Mouse (Mus musculus) hematopoietic stem cell, adult 5-6 weeks (primary cell): ENCODE data around the gene Gm21988. TPM values are rescaled to one million over a fixed set of nuclear protein-coding genes. Genes with fewer than 3 reads are reported as not detected.

Source experiments
- ATAC-seq, 2 experiments: fragments of 125-278 bp in 1 of 2; replicated peaks in 1 of 2; 2 replicates each; pipeline ENCODE4 v1.8.0; 2016 to 2017; ENCODE audit warnings: inconsistent platforms in 2 of 2, mild to moderate bottlenecking in 2 of 2, moderate number of reproducible peaks in 2 of 2, low read depth in 1 of 2, moderate TSS enrichment in 1 of 2; ENCODE audit not compliant: low FRiP score in 2 of 2, poor library complexity in 2 of 2, severe bottlenecking in 2 of 2, insufficient read depth in 1 of 2, low TSS enrichment in 1 of 2
- total RNA-seq: library from RNA; stranded (forward); fragments of 172-1452, 232-1000 nt; gene quantifications from 2 replicates; pipeline ENCODE4 v1.2.3, GENCODE M21; 2017

Gm21988 gene
- 3.7 TPM in 1 of 2 replicates, not detected in the other for total RNA-seq

DNA sequence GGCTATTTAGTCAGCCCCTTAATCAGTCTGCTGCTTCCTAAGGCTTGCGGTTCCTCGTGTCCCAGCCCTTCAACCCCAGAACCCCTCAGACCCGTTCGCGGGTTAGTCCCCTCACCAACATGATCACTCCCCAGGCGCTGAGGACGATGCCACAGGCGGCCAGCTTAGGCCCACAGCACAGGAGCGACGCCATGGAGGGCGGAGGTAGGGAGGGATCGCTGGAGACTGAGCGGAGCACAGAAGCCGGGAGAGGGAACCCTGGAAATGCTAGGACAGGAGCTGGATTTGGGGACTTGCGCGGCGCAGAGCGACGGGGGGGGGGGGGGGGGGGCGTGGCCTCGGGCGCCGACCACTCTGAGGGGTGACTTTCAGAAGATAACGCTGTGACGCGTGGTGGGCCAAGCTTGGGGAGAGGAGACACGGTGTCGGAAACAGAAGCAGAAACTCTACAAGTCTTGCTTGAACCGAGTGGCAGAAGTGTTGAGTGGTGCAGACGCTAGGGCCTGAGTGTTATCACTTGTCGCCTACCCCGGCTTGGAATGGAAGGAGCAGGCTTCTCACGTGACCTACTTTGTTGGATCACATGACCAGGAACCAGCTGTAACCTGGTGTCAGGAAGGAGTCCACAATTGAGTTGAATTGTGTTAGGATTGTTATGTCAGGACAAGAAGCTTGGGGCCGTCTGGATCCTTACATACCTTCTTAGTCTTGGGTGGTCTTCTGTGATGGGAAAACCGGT, at the start of gene Gm21988, which contains the start of gene Rnasek:
Gene Gm21988 (minus strand): TSS at position 290 of the 739 bp plus-strand sequence.
Gene Rnasek (minus strand): TSS at position 302 of the 739 bp plus-strand sequence.
- ATAC-seq, result peak; percentile 34 to 51; a peak in 3 of 4 replicates

DNA sequence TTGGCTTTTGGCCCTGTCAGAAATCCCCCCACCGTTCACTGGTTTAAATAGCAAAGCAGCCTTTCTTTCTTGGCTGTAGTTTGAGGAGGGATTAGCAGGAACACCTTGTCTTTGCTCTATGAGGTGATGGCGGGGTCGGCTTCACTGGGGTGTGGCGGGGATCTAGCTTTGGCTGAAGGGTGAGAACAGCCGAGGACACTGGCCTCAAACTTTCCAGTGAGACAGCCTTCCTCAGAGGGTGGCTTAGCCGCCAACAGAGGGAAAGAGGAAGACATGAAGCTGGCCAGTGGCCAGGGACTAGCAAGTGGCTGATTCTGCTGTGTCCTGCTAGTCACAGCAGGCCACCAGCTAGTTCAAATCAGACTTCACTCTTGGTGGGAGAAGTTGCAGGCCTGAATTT, 49.6 kb upstream of the Gm21988 start:
- peak; percentile 50 to 56; a peak in 3 of 4 replicates for ATAC-seq

DNA sequence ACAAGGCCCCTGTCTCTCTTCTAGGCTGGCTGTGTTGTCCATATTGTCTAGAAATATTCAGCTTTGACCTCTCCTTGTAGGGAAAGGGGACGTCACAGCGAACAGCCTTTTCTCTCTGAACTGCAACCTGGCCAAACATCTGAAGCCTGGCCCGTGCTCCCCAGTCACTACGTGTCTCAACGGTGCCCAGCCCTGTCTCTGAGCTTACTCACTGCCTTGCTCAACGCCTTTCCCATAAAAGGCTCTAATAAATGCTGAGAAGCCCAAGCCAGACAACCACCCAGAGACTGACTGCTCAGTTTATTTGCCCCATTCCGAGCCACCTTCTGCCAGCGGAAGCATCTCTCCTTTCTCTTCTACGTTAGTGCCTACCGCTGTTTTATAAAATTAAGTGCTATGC, 48.5 kb upstream of the Gm21988 start:
- ATAC-seq, result no peak

- ATAC-seq, result no peak
Measured at GRCm38 (mm10) chr11:70285686-70286085, 46.1 kb upstream of the Gm21988 start.

- no peak for ATAC-seq
Measured at GRCm38 (mm10) chr11:70284757-70285156, 45.1 kb upstream of the Gm21988 start.

GRCm38 (mm10) chr11:70283666-70284065, 44.0 kb upstream of the Gm21988 start:
- no peak for ATAC-seq

GRCm38 (mm10) chr11:70280441-70280840, 40.8 kb upstream of the Gm21988 start:
- peak; percentile 69 to 78; a peak in 3 of 4 replicates for ATAC-seq

GRCm38 (mm10) chr11:70278961-70279360, 39.3 kb upstream of the Gm21988 start:
- ATAC-seq, result no peak

- ATAC-seq, result no peak
Measured at GRCm38 (mm10) chr11:70271641-70272040, 32.0 kb upstream of the Gm21988 start.

DNA sequence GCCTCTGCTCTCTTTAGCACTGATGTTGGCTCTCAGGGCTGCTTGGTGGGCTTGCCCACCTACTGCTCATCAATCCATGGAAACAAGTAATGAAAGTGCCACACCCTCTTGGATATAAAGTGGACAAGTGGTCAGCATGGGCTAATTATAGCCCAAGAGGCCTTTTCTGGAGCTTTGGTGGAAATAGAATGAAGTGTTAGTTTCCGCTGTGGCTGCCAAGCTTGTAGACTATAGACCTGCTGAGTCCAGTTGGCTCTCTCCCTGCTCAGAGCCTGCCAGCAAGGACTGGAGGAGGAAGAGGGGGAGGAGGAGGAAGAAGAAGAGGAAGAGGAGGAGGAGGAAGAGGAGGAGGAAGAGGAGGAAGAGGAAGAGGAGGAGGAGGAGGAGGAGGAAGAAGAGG, 26.8 kb upstream of the Gm21988 start:
- no peak for ATAC-seq

- no peak for ATAC-seq
Measured at GRCm38 (mm10) chr11:70265819-70266218, 26.2 kb upstream of the Gm21988 start.

GRCm38 (mm10) chr11:70265252-70265651, 25.6 kb upstream of the Gm21988 start:
- ATAC-seq, result no peak

GRCm38 (mm10) chr11:70259035-70259434, 19.4 kb upstream of the Gm21988 start:
- ATAC-seq, result no peak

DNA sequence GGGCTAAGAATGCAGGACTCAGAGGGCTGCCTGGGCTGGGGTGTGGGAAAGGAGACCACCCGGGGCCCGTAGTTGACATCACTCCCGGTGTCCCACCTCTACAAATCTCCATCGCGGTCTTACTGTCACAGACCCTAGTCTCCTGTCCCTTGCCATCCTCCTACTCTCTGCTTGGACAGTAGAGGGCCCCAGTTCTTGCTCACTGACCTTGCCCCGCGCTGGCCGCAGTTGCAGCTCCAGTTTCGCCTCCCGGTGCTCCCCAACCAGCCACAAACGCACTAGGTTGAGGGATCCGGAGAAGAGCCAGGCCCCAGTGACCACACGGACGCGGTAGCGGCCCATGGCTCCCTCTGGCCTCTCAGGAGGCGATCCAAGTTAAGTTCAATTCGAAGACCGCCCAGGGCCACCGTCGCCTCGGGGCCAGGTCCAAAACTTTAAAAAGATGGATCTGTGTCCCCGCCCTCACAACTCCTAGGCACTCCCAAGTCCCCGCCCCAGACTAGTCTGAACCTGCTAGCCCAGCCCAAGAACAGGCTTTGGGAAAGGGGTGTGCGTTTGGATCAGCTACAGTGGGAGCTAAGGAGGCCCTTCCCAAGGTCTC, 15.4 kb upstream of the Gm21988 start, which contains the start of gene Alox12:
Gene Alox12 (minus strand): TSS at position 423 of the 601 bp plus-strand sequence.
- no peak; a peak in 1 of 4 replicates for ATAC-seq

- peak in 1 of 2 experiments; percentile 51; a peak in 2 of 4 replicates for ATAC-seq
Measured at GRCm38 (mm10) chr11:70254337-70254736, 14.7 kb upstream of the Gm21988 start.

GRCm38 (mm10) chr11:70251853-70252252, 12.2 kb upstream of the Gm21988 start:
- ATAC-seq, result no peak

DNA sequence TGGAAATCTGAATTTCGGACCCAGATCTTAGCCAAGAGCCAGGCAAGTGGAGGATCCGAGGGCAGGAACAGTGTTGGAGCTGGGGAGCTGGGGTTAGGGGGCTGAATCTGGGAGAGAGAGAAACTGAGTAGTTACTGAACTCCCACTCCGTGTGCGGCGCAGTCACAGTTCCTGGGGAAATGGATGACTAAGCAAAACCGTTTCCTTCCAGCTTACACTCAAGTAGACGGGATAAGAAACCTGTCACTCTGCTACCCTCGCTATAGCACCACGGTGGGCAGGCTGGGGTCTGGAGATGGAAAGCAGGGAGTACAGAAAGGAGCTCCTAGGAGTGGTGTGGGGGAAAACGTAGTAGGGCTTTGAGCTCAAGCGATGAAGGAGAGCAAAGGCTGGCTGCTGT, 10.5 kb upstream of the Gm21988 start:
- peak; percentile 22 to 23; a peak in 1 of 4 replicates for ATAC-seq

- peak; percentile 23 to 74; a peak in 2 of 4 replicates for ATAC-seq
Measured at GRCm38 (mm10) chr11:70247136-70247845, 7.7 kb upstream of the Gm21988 start.
